Mouse (Mus musculus) neural tube, embryonic 13.5 days (tissue): ENCODE data around the gene Hoga1. TPM values are rescaled to one million over a fixed set of nuclear protein-coding genes. Genes with fewer than 3 reads are reported as not detected.
A peak's percentile ranks its signal among the peaks of the same experiment; 100 is the strongest.
"Not testable (repeated sequence)": the region's sequence is repeated elsewhere in the genome, so short reads cannot be mapped to it uniquely, and the experiment has no call there.

Source experiments
- ATAC-seq: fragments of 200-750 bp; cut with Nextera tagmentation; 2 replicates; pipeline ENCODE4 v1.8.0; 2017; ENCODE audit warnings: low read depth, mild to moderate bottlenecking, moderate TSS enrichment, moderate library complexity
- H3K27ac ChIP-seq: fragments of 300-500 bp; sonication (generic); replicated peaks from 2 replicates; pipeline ENCODE4 v1.5.1; 2015; ENCODE audit warnings: moderate library complexity, mild to moderate bottlenecking, inconsistent platforms
- H3K27me3 ChIP-seq: fragments of 300-500 bp; sonication (generic); 2 replicates; pipeline ENCODE4 v1.6.1; 2015; ENCODE audit warnings: mild to moderate bottlenecking, inconsistent platforms
- H3K36me3 ChIP-seq: fragments of 300-500 bp; sonication (generic); 2 replicates; pipeline ENCODE4 v1.6.1; 2015; ENCODE audit warnings: mild to moderate bottlenecking, inconsistent platforms
- H3K4me1 ChIP-seq: fragments of 300-500 bp; sonication (generic); replicated peaks from 2 replicates; pipeline ENCODE4 v1.6.1; 2015; ENCODE audit warnings: inconsistent platforms
- H3K4me2 ChIP-seq: fragments of 300-500 bp; sonication (generic); 2 replicates; pipeline ENCODE4 v1.6.1; 2015; ENCODE audit warnings: inconsistent platforms, mild to moderate bottlenecking, moderate library complexity
- H3K4me3 ChIP-seq: fragments of 300-500 bp; sonication (generic); 2 replicates; pipeline ENCODE4 v1.5.1; 2015; ENCODE audit warnings: mild to moderate bottlenecking, inconsistent platforms
- H3K9ac ChIP-seq: fragments of 300-500 bp; sonication (generic); 2 replicates; pipeline ENCODE4 v1.6.1; 2015; ENCODE audit warnings: moderate library complexity, mild to moderate bottlenecking, inconsistent platforms
- H3K9me3 ChIP-seq: fragments of 300-500 bp; sonication (generic); 2 replicates; pipeline ENCODE4 v1.6.1; 2016; ENCODE audit warnings: inconsistent platforms
- WGBS: fragments of 180-500 bp; shearing (Covaris S2); methylation state at CpG from one replicate; pipeline ENCODE4 v1.1.7; 2015; 5-methylcytosine and 5-hydroxymethylcytosine counted together
- polyA plus RNA-seq: library from polyadenylated mRNA; unstranded; fragments of >200 nt; fragmentation: Nextera tagmentation; extraction: Ambion mirVana; gene quantifications from 2 replicates; pipeline ENCODE4 v1.2.1, GENCODE M21; 2015

The Hoga1 gene
- polyA plus RNA-seq, 1 experiment from 2014 or later, result 0.93 TPM

GRCm38 (mm10) chr19:42079006-42079405 is 33.6 kb downstream of the Hoga1 start:
- Histone ChIP-seq H3K4me2 (no peak overlapping the region), H3K27me3 (no peaks in the 10 kb centered on the region), H3K27ac (no peak overlapping the region), H3K9me3 (no peaks in the 10 kb centered on the region), H3K9ac (no peak overlapping the region), H3K4me3 (no peak overlapping the region), H3K36me3 (peaks cover 52% of the 10 kb centered on the region), H3K4me1 (no peaks in the 10 kb centered on the region)
- 95% methylated on average over 12 of the region's 12 CpGs for WGBS
- ATAC-seq, result no peak

GRCm38 (mm10) chr19:42079950-42080349 is 34.5 kb downstream of the Hoga1 start:
- Histone ChIP-seq H3K9ac (no peak overlapping the region), H3K36me3 (peaks cover 42% of the 10 kb centered on the region), H3K27ac (no peak overlapping the region), H3K4me1 (no peaks in the 10 kb centered on the region), H3K27me3 (no peaks in the 10 kb centered on the region), H3K4me3 (no peak overlapping the region), H3K4me2 (no peak overlapping the region), H3K9me3 (no peaks in the 10 kb centered on the region)
- 79% methylated on average over 5 of the region's 5 CpGs for WGBS
- no peak for ATAC-seq

GRCm38 (mm10) chr19:42080469-42080868 is 35.1 kb downstream of the Hoga1 start:
- Histone ChIP-seq H3K9me3 (no peaks in the 10 kb centered on the region), H3K4me2 (no peak overlapping the region), H3K27me3 (no peaks in the 10 kb centered on the region), H3K36me3 (peaks cover 37% of the 10 kb centered on the region), H3K4me1 (peaks cover 2% of the 10 kb centered on the region), H3K4me3 (no peak overlapping the region), H3K27ac (no peak overlapping the region), H3K9ac (no peak overlapping the region)
- 66% methylated on average over 11 of the region's 11 CpGs for whole genome bisulfite sequencing
- no peak for ATAC-seq

- H3K9ac ChIP-seq, H3K4me2 ChIP-seq, H3K27ac ChIP-seq, H3K27me3 ChIP-seq, H3K4me3 ChIP-seq, H3K4me1 ChIP-seq, H3K9me3 ChIP-seq, ATAC-seq: not testable (repeated sequence)
- 93% methylated on average over 5 of the region's 5 CpGs for WGBS
- peaks cover 25% of the 10 kb centered on the region for H3K36me3 ChIP-seq
These were observed 36.2 kb downstream of the Hoga1 start for GRCm38 (mm10) chr19:42081613-42082012.

GRCm38 (mm10) chr19:42085690-42086089 is 40.3 kb downstream of the Hoga1 start:
- Histone ChIP-seq H3K36me3 (no peaks in the 10 kb centered on the region), H3K4me2 (peak overlapping the region; percentile 94), H3K4me1 (peaks cover 21% of the 10 kb centered on the region), H3K4me3 (peak overlapping the region; percentile 86), H3K9me3 (no peaks in the 10 kb centered on the region), H3K9ac (peak overlapping the region; percentile 87), H3K27ac (peak overlapping the region; percentile 73), H3K27me3 (no peaks in the 10 kb centered on the region)
- WGBS, result 7% methylated on average over 10 of the region's 10 CpGs
- ATAC-seq, result peak; percentile 0; the same call in 1 of the 2 replicates

GRCm38 (mm10) chr19:42086166-42086565 is 40.8 kb downstream of the Hoga1 start, which contains the start of gene Morn4:
Morn4 (minus strand) TSS chr19:42086357.
- no peaks in the 10 kb centered on the region for H3K9me3 ChIP-seq
- ATAC-seq, result peak; percentile 75
- under 1% methylated on average over 21 of the region's 21 CpGs for WGBS
- no peaks in the 10 kb centered on the region for H3K36me3 ChIP-seq
- no peaks in the 10 kb centered on the region for H3K27me3 ChIP-seq
- H3K4me3 ChIP-seq, result peak within 1 kb of the TSS; percentile 86
- peak within 1 kb of the TSS; percentile 73 for H3K27ac ChIP-seq
- H3K9ac ChIP-seq, result peak within 1 kb of the TSS; percentile 87
- H3K4me2 ChIP-seq, result peak within 1 kb of the TSS; percentile 94
- peaks cover 26% of the 10 kb centered on the region for H3K4me1 ChIP-seq

GRCm38 (mm10) chr19:42089103-42089747 is 43.8 kb downstream of the Hoga1 start:
- H3K9me3 ChIP-seq, result no peaks in the 10 kb centered on the region
- peak overlapping the region; percentile 83 for H3K27ac ChIP-seq
- no peak for ATAC-seq
- H3K9ac ChIP-seq, result peak overlapping the region; percentile 60
- peak overlapping the region; percentile 82 for H3K4me2 ChIP-seq
- WGBS, result 28% methylated on average over 14 of the region's 14 CpGs
- peaks cover 44% of the 10 kb centered on the region for H3K4me1 ChIP-seq
- peak overlapping the region; percentile 94 for H3K4me3 ChIP-seq
- H3K27me3 ChIP-seq, result no peaks in the 10 kb centered on the region
- H3K36me3 ChIP-seq, result no peaks in the 10 kb centered on the region

GRCm38 (mm10) chr19:42089748-42090595 is 44.6 kb downstream of the Hoga1 start, which contains the start of gene Pi4k2a:
Pi4k2a (plus strand) TSS chr19:42090470.
- Histone ChIP-seq H3K4me1 (peaks cover 49% of the 10 kb centered on the region), H3K4me3 (peak within 1 kb of the TSS; percentile 94), H3K9ac (peak within 1 kb of the TSS; percentile 93), H3K27me3 (no peaks in the 10 kb centered on the region), H3K27ac (peak within 1 kb of the TSS; percentile 92), H3K36me3 (no peaks in the 10 kb centered on the region), H3K4me2 (peak within 1 kb of the TSS; percentile 82), H3K9me3 (no peaks in the 10 kb centered on the region)
- 2% methylated on average over 55 of the region's 55 CpGs for WGBS
- ATAC-seq, result peak; percentile 99

- no peaks in the 10 kb centered on the region for H3K27me3 ChIP-seq
- H3K9ac ChIP-seq, result peak overlapping the region; percentile 93
- no peaks in the 10 kb centered on the region for H3K9me3 ChIP-seq
- peak overlapping the region; percentile 82 for H3K4me2 ChIP-seq
- peak overlapping the region; percentile 94 for H3K4me3 ChIP-seq
- peaks cover 45% of the 10 kb centered on the region for H3K4me1 ChIP-seq
- H3K36me3 ChIP-seq, result 0 out of 2 replicates have a peak, but pooled peaks cover 2% of the 10 kb centered on the region
- ATAC-seq, result peak; percentile 68
- under 1% methylated on average over 51 of the region's 52 CpGs for WGBS
- H3K27ac ChIP-seq, result peak overlapping the region; percentile 92
These were observed 45.3 kb downstream of the Hoga1 start for GRCm38 (mm10) chr19:42090637-42091141.

GRCm38 (mm10) chr19:42099406-42099805 is 54.0 kb downstream of the Hoga1 start:
- Histone ChIP-seq H3K27me3 (no peaks in the 10 kb centered on the region), H3K4me3 (no peak overlapping the region), H3K9ac (no peak overlapping the region), H3K36me3 (peaks cover 38% of the 10 kb centered on the region), H3K4me2 (no peak overlapping the region), H3K27ac (no peak overlapping the region), H3K9me3 (no peaks in the 10 kb centered on the region), H3K4me1 (peaks cover 3% of the 10 kb centered on the region; the same call in 1 of the 2 replicates)
- ATAC-seq, result no peak
- WGBS, result 90% methylated on average over 3 of the region's 3 CpGs

- Histone ChIP-seq H3K4me2 (no peak overlapping the region), H3K4me3 (no peak overlapping the region), H3K27me3 (no peaks in the 10 kb centered on the region), H3K4me1 (no peaks in the 10 kb centered on the region), H3K27ac (no peak overlapping the region), H3K9ac (no peak overlapping the region), H3K36me3 (peaks cover 61% of the 10 kb centered on the region), H3K9me3 (no peaks in the 10 kb centered on the region)
- ATAC-seq, result no peak
- 97% methylated on average over 9 of the region's 9 CpGs for WGBS
These were observed 59.3 kb downstream of the Hoga1 start for GRCm38 (mm10) chr19:42104681-42105080.

GRCm38 (mm10) chr19:42115783-42116335 is 70.4 kb downstream of the Hoga1 start:
- Histone ChIP-seq H3K36me3 (peaks cover 77% of the 10 kb centered on the region), H3K27me3 (no peaks in the 10 kb centered on the region), H3K4me1 (no peaks in the 10 kb centered on the region), H3K9me3 (no peaks in the 10 kb centered on the region), H3K4me2 (no peak overlapping the region), H3K4me3 (no peak overlapping the region), H3K9ac (no peak overlapping the region), H3K27ac (no peak overlapping the region)
- 91% methylated on average over 4 of the region's 4 CpGs for WGBS
- ATAC-seq, result no peak
